13 mouse cellular contexts compared by ENCODE assay signal in genomic region chr1:89130429-89130828, GRCm38 (mm10).
A peak's percentile ranks its signal among the peaks of the same experiment; 100 is the strongest.
DNase-seq lines count a peak whose midpoint lies in the region; ATAC-seq lines count a peak whose summit lies in the region.
"Had no signal": no experiment of that assay in that cellular context is flagged by ENCODE, and none has a peak within 500 bp of the region (broad histone marks: within the 10 kb centered on the region; RNA-seq: fewer than 3 reads in every experiment).

No protein-coding gene starts in this region.

- H3K4me2 ChIP-seq in embryonic facial prominence, embryonic 14.5 days (ENCODE audit: low read depth, low read length), result no peak overlapping the region
- H3K4me2 ChIP-seq in liver, embryonic 11.5 days, result no peak overlapping the region
- H3K4me2 ChIP-seq: limb, embryonic 12.5 days; lung, embryonic 15.5 days had no signal

- H3K36me3 ChIP-seq in embryonic facial prominence, embryonic 14.5 days (ENCODE audit: control insufficient read depth, insufficient read depth, low read length), result no peaks in the 10 kb centered on the region
- no peaks in the 10 kb centered on the region for H3K36me3 ChIP-seq in liver, embryonic 11.5 days (ENCODE audit: control insufficient read depth, insufficient read depth, low read length)
- H3K36me3 ChIP-seq: limb, embryonic 12.5 days had no signal

- H3K27me3 ChIP-seq in embryonic facial prominence, embryonic 14.5 days (replicated peaks; ENCODE audit: control insufficient read depth, insufficient read depth, low read length), result no peaks in the 10 kb centered on the region
- no peaks in the 10 kb centered on the region for H3K27me3 ChIP-seq in liver, embryonic 11.5 days (replicated peaks; ENCODE audit: control insufficient read depth, insufficient read depth, low read length)
- H3K27me3 ChIP-seq: limb, embryonic 12.5 days; lung, embryonic 15.5 days had no signal

- peaks cover 6% of the 10 kb centered on the region; the same call in 1 of the 2 replicates for H3K9me3 ChIP-seq in embryonic facial prominence, embryonic 14.5 days (ENCODE audit: control insufficient read depth, low read length)
- H3K9me3 ChIP-seq in liver, embryonic 11.5 days (ENCODE audit: control insufficient read depth, low read length), result no peaks in the 10 kb centered on the region
- H3K9me3 ChIP-seq: lung, embryonic 15.5 days had no signal

- H3K4me1 ChIP-seq in embryonic facial prominence, embryonic 14.5 days (ENCODE audit: control insufficient read depth, insufficient read depth, low read length), result peaks cover 11% of the 10 kb centered on the region
- H3K4me1 ChIP-seq in liver, embryonic 11.5 days (replicated peaks; ENCODE audit: control insufficient read depth, insufficient read depth, low read length), result no peaks in the 10 kb centered on the region

- WGBS in embryonic facial prominence, embryonic 14.5 days, result 62% methylated on average over 6 of the region's 6 CpGs
- WGBS in liver, embryonic 11.5 days, result 78% methylated on average over 6 of the region's 6 CpGs

- no peak for ATAC-seq in CD4-positive, CD25-positive, alpha-beta regulatory T cell, adult 4 months
- ATAC-seq in embryonic facial prominence, embryonic 14.5 days (ENCODE audit: low read depth), result peak; percentile 67
- no peak for ATAC-seq in liver, embryonic 11.5 days (replicated peaks; ENCODE audit: low FRiP score)
- ATAC-seq: midbrain, embryonic 16.5 days had no signal

- DNase-seq in CD4-positive, CD25-positive, alpha-beta regulatory T cell, adult 2 months (ENCODE audit: low read depth, low spot score), result peak; percentile 12
- DNase-seq in left cerebral cortex, postnatal 14 days (ENCODE audit: low spot score in 2 of 2), result peak; percentile 33 to 46
- no peak for DNase-seq in left cerebral cortex, postnatal 36 days (ENCODE audit: low spot score in 2 of 2)
- DNase-seq in 3134 (ENCODE audit: extremely low read depth, insufficient read length, low spot score), result peak; percentile 82
- DNase-seq in embryonic facial prominence, embryonic 14.5 days (ENCODE audit: low spot score), result peak; percentile 74
- no peak for DNase-seq in neural tube, embryonic 10.5 days (ENCODE audit: extremely low spot score, low spot score)
- DNase-seq in liver, embryonic 11.5 days (ENCODE audit: low spot score), result no peak
- DNase-seq: cerebellum, postnatal 36 days; gastrocnemius, postnatal 25 days had no signal

- intact Hi-C loops in left cerebral cortex, postnatal 14 days (cut with DNase I), result no loop called here
- intact Hi-C loops in left cerebral cortex, postnatal 36 days (cut with DNase I), result no loop called here

- H3K9ac ChIP-seq in embryonic facial prominence, embryonic 14.5 days (ENCODE audit: low read depth, low read length), result no peak overlapping the region
- H3K9ac ChIP-seq in liver, embryonic 11.5 days (ENCODE audit: low read depth, low read length), result no peak overlapping the region
- H3K9ac ChIP-seq: limb, embryonic 12.5 days; lung, embryonic 15.5 days had no signal

- no peak overlapping the region for H3K27ac ChIP-seq in embryonic facial prominence, embryonic 14.5 days (replicated peaks; ENCODE audit: low read depth, low read length)
- no peak overlapping the region for H3K27ac ChIP-seq in liver, embryonic 11.5 days (ENCODE audit: low read depth, low read length)
- H3K27ac ChIP-seq: limb, embryonic 12.5 days; lung, embryonic 15.5 days had no signal

- H3K4me3 ChIP-seq in embryonic facial prominence, embryonic 14.5 days (ENCODE audit: low read depth, low read length), result no peak overlapping the region
- no peak overlapping the region for H3K4me3 ChIP-seq in liver, embryonic 11.5 days (ENCODE audit: low read depth, low read length)
- H3K4me3 ChIP-seq: limb, embryonic 12.5 days; lung, embryonic 15.5 days had no signal

Comparison
In these comparisons a context has a peak if more than half of its experiments do, and no peak if none do; other contexts are left out.
1. DNase-seq: peak in CD4-positive, CD25-positive, alpha-beta regulatory T cell, adult 2 months (single experiment), left cerebral cortex, postnatal 14 days (2 of 2), 3134 (single experiment) and embryonic facial prominence, embryonic 14.5 days (single experiment); none in left cerebral cortex, postnatal 36 days (0 of 2), neural tube, embryonic 10.5 days (single experiment) and liver, embryonic 11.5 days (single experiment).